Mouse (Mus musculus): ENCODE results near the gene Saal1.

GRCm38 (mm10) chr7:46751490-46751889 lies 41.0 kb upstream of the Saal1 start, which contains the start of gene Saa2:
- TF ChIP-seq CTCF (IDR thresholded peaks at IDR 0.05; ENCODE audit: low read depth, low read length), result no peak
- no peak for TF ChIP-seq POLR2A (IDR thresholded peaks at IDR 0.05; ENCODE audit: extremely low read depth, insufficient read depth, low read length)
